Comparison of ENCODE assay signal across 10 mouse cellular contexts in the genomic region with DNA sequence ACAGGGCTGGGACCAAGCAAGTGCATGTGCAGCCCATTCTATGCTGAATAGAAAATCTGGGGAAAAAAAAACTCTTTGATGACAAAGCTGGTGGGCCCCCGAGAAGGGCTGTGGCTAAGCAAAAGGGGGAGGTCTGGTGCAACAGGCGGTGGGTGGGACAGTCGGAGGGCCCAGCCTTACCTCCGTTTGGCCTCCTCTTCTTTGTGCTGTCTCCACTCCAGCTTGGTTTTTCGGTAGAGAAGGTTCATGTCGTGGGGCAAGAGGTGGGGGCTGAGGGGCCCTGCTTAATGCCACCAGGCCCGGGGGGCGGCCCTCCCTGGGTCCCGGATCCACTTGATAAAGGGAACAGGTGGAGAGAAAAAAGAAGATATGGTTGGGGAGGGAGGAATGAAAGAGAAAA. TPM values are rescaled to one million over a fixed set of nuclear protein-coding genes. Genes with fewer than 3 reads are reported as not detected.
DNase-seq lines count a peak whose midpoint lies in the region; ATAC-seq and TF ChIP-seq lines count a peak whose summit lies in the region.
"Had no signal": no experiment of that assay in that cellular context is flagged by ENCODE, and none has a peak within 500 bp of the region (broad histone marks: within the 10 kb centered on the region; RNA-seq: fewer than 3 reads in every experiment).

No protein-coding gene starts in this region.

- no peaks in the 10 kb centered on the region for H3K27me3 ChIP-seq in lung, embryonic 16.5 days (ENCODE audit: control insufficient read depth, insufficient read depth, low read depth, low read length)
- H3K27me3 ChIP-seq in lung, postnatal 0 days (replicated peaks; ENCODE audit: insufficient read depth, low read length) = no peaks in the 10 kb centered on the region
- 0 out of 2 replicates have a peak, but pooled peaks cover 5% of the 10 kb centered on the region for H3K27me3 ChIP-seq in midbrain, embryonic 10.5 days (ENCODE audit: low read depth, poor library complexity, severe bottlenecking)
- H3K27me3 ChIP-seq: Patski had no signal

- ATAC-seq in lung, embryonic 16.5 days (ENCODE audit: low read depth) = no peak
- no peak for ATAC-seq in lung, postnatal 0 days
- ATAC-seq: Patski had no signal

- H3K4me2 ChIP-seq in lung, embryonic 16.5 days (ENCODE audit: low read depth, low read length) = no peak overlapping the region
- H3K4me2 ChIP-seq in lung, postnatal 0 days (replicated peaks; ENCODE audit: low read depth, low read length) = no peak overlapping the region

- no peak for TF ChIP-seq EP300 in lung, postnatal 0 days (IDR thresholded peaks at IDR 0.05)

- H3K36me3 ChIP-seq in lung, embryonic 16.5 days (ENCODE audit: control insufficient read depth, insufficient read depth, low read length) = peaks cover 9% of the 10 kb centered on the region
- no peaks in the 10 kb centered on the region for H3K36me3 ChIP-seq in lung, postnatal 0 days (ENCODE audit: insufficient read depth, low read length)
- H3K36me3 ChIP-seq in midbrain, embryonic 10.5 days = peaks cover 40% of the 10 kb centered on the region

- DNase-seq in adrenal gland, postnatal 14 days = peak; percentile 4
- no peak for DNase-seq in adrenal gland, adult 18-20 months (ENCODE audit: low spot score in 2 of 2)
- no peak for DNase-seq in lung, postnatal 0 days (ENCODE audit: low spot score)
- DNase-seq in midbrain, embryonic 10.5 days (ENCODE audit: low spot score) = no peak
- DNase-seq in thymus, postnatal 4 days = peak; percentile 56
- no peak for DNase-seq in gastrocnemius, postnatal 25 days
- no peak for DNase-seq in cerebellum, postnatal 25 days

- H3K4me1 ChIP-seq in lung, embryonic 16.5 days (replicated peaks; ENCODE audit: control insufficient read depth, insufficient read depth, low read length) = peaks cover 13% of the 10 kb centered on the region
- no peaks in the 10 kb centered on the region for H3K4me1 ChIP-seq in lung, postnatal 0 days (ENCODE audit: insufficient read depth, low read depth, low read length)
- peaks cover 64% of the 10 kb centered on the region for H3K4me1 ChIP-seq in midbrain, embryonic 10.5 days

- no peak for TF ChIP-seq CTCF in lung, postnatal 0 days (IDR thresholded peaks at IDR 0.05)

- no peaks in the 10 kb centered on the region for H3K9me3 ChIP-seq in lung, embryonic 16.5 days (ENCODE audit: control insufficient read depth, low read length)
- no peaks in the 10 kb centered on the region for H3K9me3 ChIP-seq in lung, postnatal 0 days (ENCODE audit: low read length)
- H3K9me3 ChIP-seq in midbrain, embryonic 10.5 days (replicated peaks) = no peaks in the 10 kb centered on the region
- H3K9me3 ChIP-seq: megakaryocyte, embryonic 14.5 days had no signal

- H3K4me3 ChIP-seq in lung, embryonic 16.5 days (ENCODE audit: low read length) = no peak overlapping the region
- H3K4me3 ChIP-seq in lung, postnatal 0 days (ENCODE audit: low read depth, low read length) = no peak overlapping the region
- H3K4me3 ChIP-seq in midbrain, embryonic 10.5 days = peak overlapping the region; percentile 87
- H3K4me3 ChIP-seq: megakaryocyte, embryonic 14.5 days had no signal

- H3K9ac ChIP-seq in lung, embryonic 16.5 days (ENCODE audit: low read length) = peak overlapping the region; percentile 13; the same call in 1 of the 2 replicates
- no peak overlapping the region for H3K9ac ChIP-seq in lung, postnatal 0 days (replicated peaks; ENCODE audit: low read depth)

- WGBS in lung, embryonic 16.5 days = 60% methylated on average over 9 of the region's 9 CpGs
- WGBS in lung, postnatal 0 days = 64% methylated on average over 9 of the region's 9 CpGs
- WGBS in midbrain, embryonic 10.5 days = 43% methylated on average over 9 of the region's 9 CpGs

- H3K27ac ChIP-seq in lung, embryonic 16.5 days (ENCODE audit: low read length) = no peak overlapping the region
- H3K27ac ChIP-seq in lung, postnatal 0 days (ENCODE audit: low read length) = no peak overlapping the region
- H3K27ac ChIP-seq in midbrain, embryonic 10.5 days (replicated peaks) = peak overlapping the region; percentile 93

RNA-seq across cellular contexts. Expression of a gene that starts 1.9 kb away (rescaled TPM):
- 3.6 and 5.9 TPM in 2 replicates for total RNA-seq in adrenal gland, postnatal 14 days (2021)
- 1 to 10 TPM; 4.2 to 4.7 TPM for total RNA-seq in adrenal gland, adult 18-20 months (2021)
- 1.6 and 1.9 TPM in 2 replicates for polyA plus RNA-seq in lung, embryonic 16.5 days (2015; fragmentation: Nextera tagmentation; extraction: Ambion mirVana)
- polyA plus RNA-seq in lung, postnatal 0 days (2015; fragmentation: Nextera tagmentation; extraction: Ambion mirVana) = 0.51 and 0.65 TPM in 2 replicates
- polyA plus RNA-seq in midbrain, embryonic 10.5 days (2016; fragmentation: Nextera tagmentation; extraction: Ambion mirVana) = 5.1 and 8.4 TPM in 2 replicates
- under 1 TPM; 0.10 to 0.35 TPM for total RNA-seq in gastrocnemius, postnatal 25 days (2021)

RNA-seq across cellular contexts. Expression of a gene that starts 6.1 kb away (rescaled TPM):
- 74.9 and 87.3 TPM in 2 replicates for total RNA-seq in adrenal gland, postnatal 14 days (2021)
- 10 to 100 TPM; 72.5 to 80.5 TPM for total RNA-seq in adrenal gland, adult 18-20 months (2021)
- 140 and 146 TPM in 2 replicates for polyA plus RNA-seq in lung, embryonic 16.5 days (2015; fragmentation: Nextera tagmentation; extraction: Ambion mirVana)
- 119 and 129 TPM in 2 replicates for polyA plus RNA-seq in lung, postnatal 0 days (2015; fragmentation: Nextera tagmentation; extraction: Ambion mirVana)
- 75.6 and 75.8 TPM in 2 replicates for polyA plus RNA-seq in midbrain, embryonic 10.5 days (2016; fragmentation: Nextera tagmentation; extraction: Ambion mirVana)
- total RNA-seq in gastrocnemius, postnatal 25 days (2021) = 10 to 100 TPM; 57.8 to 59.1 TPM

RNA-seq across cellular contexts. Expression of a gene that starts 39.2 kb away (rescaled TPM):
- total RNA-seq in adrenal gland, postnatal 14 days (2021) = 20.4 and 21.9 TPM in 2 replicates
- 10 to 100 TPM; 23.7 to 24.6 TPM for total RNA-seq in adrenal gland, adult 18-20 months (2021)
- 25.9 and 30.5 TPM in 2 replicates for polyA plus RNA-seq in lung, embryonic 16.5 days (2015; fragmentation: Nextera tagmentation; extraction: Ambion mirVana)
- 28.8 and 29.8 TPM in 2 replicates for polyA plus RNA-seq in lung, postnatal 0 days (2015; fragmentation: Nextera tagmentation; extraction: Ambion mirVana)
- polyA plus RNA-seq in midbrain, embryonic 10.5 days (2016; fragmentation: Nextera tagmentation; extraction: Ambion mirVana) = 62.6 and 63.9 TPM in 2 replicates
- total RNA-seq in gastrocnemius, postnatal 25 days (2021) = 1 to 10 TPM; 7.1 to 8.9 TPM

RNA-seq across cellular contexts. Expression of a gene that starts 48.0 kb away (rescaled TPM):
- total RNA-seq in adrenal gland, postnatal 14 days (2021) = 41.5 and 46.7 TPM in 2 replicates
- 10 to 100 TPM; 39.9 to 44.6 TPM for total RNA-seq in adrenal gland, adult 18-20 months (2021)
- polyA plus RNA-seq in lung, embryonic 16.5 days (2015; fragmentation: Nextera tagmentation; extraction: Ambion mirVana) = 10.0 and 10.5 TPM in 2 replicates
- 12.2 and 13.7 TPM in 2 replicates for polyA plus RNA-seq in lung, postnatal 0 days (2015; fragmentation: Nextera tagmentation; extraction: Ambion mirVana)
- 11.7 and 12.5 TPM in 2 replicates for polyA plus RNA-seq in midbrain, embryonic 10.5 days (2016; fragmentation: Nextera tagmentation; extraction: Ambion mirVana)
- total RNA-seq in gastrocnemius, postnatal 25 days (2021) = 10 to 100 TPM; 14.7 to 20.1 TPM

RNA-seq across cellular contexts. Expression of a gene that starts 48.1 kb away (rescaled TPM):
- 5.6 and 5.7 TPM in 2 replicates for total RNA-seq in adrenal gland, postnatal 14 days (2021)
- total RNA-seq in adrenal gland, adult 18-20 months (2021) = 1 to 10 TPM; 2.3 to 2.4 TPM
- 24.3 and 26.8 TPM in 2 replicates for polyA plus RNA-seq in lung, embryonic 16.5 days (2015; fragmentation: Nextera tagmentation; extraction: Ambion mirVana)
- 2.4 and 4.3 TPM in 2 replicates for polyA plus RNA-seq in lung, postnatal 0 days (2015; fragmentation: Nextera tagmentation; extraction: Ambion mirVana)
- polyA plus RNA-seq in midbrain, embryonic 10.5 days (2016; fragmentation: Nextera tagmentation; extraction: Ambion mirVana) = 13.8 and 16.1 TPM in 2 replicates
- total RNA-seq in gastrocnemius, postnatal 25 days (2021) = under 1 TPM in 1 of 2 experiments, not detected in 1; 0.35 TPM

Comparison
In these comparisons a context has a peak if more than half of its experiments do, and no peak if none do; other contexts are left out.
1. DNase-seq: peak in adrenal gland, postnatal 14 days (single experiment) and thymus, postnatal 4 days (single experiment); none in adrenal gland, adult 18-20 months (0 of 2), lung, postnatal 0 days (single experiment), midbrain, embryonic 10.5 days (single experiment), gastrocnemius, postnatal 25 days (single experiment) and cerebellum, postnatal 25 days (0 of 2).